Mouse (Mus musculus) urinary bladder, postnatal 14 days (tissue): ENCODE results near the gene Tmem132b.
"Not testable (repeated sequence)": the region's sequence is repeated elsewhere in the genome, so short reads cannot be mapped to it uniquely, and the experiment has no call there.

ENCODE experiments used
- DNase-seq: peaks from one replicate; pipeline ENCODE4 v3.0.0; 2021; ENCODE audit warnings: low spot score

Tmem132b gene

DNA sequence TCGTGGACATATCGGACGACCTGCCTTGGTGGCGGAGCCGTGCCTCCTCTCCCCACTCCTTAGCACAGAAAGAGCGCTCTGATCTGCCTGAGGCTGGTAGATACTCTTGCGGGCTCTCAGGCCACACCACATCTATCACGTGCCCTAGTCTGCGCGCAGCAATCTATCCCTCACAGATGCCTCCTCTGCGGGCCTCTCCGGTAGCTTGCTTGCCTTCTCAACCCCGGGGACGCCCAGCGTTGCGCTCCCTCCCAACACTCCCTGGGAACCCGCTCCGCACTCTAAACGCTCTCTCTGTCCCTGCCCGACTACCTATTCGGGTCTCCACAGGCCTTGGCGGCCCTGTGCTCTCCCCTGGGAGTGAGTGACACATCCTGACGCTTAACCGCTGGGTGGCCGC is at the start of gene Tmem132b:
Tmem132b (plus strand) TSS at position 141 of the 400 bp plus-strand sequence.
- DNase-seq, result no peak

DNA sequence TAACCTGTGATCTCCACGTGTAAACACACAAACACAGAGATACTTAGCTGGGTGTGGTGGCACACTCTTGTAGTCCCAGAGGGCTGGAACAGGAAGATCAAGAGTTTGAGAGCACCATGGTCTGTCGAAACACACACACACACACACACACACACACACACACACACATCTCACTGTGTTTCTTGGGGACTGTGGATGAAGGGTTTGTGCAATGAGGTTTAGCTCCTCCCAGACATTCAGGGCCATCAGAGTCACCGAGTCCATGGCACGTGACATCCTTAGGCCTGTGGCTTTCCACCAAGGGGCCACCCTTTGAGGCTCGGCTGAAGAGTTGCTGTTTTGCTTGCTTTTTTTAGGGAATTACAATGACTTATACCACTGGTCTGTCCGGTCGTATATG is 49.1 kb upstream of the Tmem132b start:
- DNase-seq, result no peak

DNA sequence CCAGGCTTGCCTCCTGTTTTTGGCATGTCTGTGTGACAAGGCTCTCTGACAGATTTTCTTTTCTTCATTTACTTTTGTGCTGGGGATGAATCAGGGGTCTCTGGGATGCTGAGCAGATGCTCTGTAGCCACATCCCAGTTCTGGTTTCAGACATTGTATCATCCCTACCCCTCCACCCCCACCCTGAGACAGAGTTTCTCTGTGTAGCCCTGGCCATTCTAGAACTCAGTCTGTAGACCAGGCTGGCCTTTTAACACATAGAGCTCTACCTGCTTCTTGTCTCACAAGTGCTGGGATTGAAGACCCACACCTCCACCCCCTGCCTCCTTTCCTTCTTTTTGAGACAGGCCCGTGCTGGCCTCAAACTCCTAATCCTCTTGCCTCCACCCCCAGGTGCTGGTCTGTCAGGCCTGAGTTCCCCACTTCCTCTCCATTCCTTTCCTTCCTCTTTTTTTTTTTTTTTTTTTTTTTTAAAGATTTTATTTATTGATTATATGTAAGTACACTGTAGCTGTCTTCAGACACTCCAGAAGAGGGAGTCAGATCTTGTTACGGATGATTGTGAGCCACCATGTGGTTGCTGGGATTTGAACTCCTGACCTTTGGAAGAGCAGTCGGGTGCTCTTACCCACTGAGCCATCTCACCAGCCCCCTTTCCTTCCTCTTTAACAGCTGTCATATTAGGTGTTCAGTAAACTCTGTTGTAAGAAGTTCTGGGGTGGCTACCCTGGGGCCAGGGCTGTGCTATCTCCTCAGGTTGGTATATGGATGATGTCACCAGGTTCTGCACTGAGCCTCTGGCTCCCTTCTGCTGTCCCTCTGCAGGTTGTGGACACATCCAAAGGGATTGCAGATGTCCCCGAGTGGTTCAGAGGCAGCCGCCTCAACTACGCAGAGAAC is 47.6 kb upstream of the Tmem132b start:
- no peak for DNase-seq

DNA sequence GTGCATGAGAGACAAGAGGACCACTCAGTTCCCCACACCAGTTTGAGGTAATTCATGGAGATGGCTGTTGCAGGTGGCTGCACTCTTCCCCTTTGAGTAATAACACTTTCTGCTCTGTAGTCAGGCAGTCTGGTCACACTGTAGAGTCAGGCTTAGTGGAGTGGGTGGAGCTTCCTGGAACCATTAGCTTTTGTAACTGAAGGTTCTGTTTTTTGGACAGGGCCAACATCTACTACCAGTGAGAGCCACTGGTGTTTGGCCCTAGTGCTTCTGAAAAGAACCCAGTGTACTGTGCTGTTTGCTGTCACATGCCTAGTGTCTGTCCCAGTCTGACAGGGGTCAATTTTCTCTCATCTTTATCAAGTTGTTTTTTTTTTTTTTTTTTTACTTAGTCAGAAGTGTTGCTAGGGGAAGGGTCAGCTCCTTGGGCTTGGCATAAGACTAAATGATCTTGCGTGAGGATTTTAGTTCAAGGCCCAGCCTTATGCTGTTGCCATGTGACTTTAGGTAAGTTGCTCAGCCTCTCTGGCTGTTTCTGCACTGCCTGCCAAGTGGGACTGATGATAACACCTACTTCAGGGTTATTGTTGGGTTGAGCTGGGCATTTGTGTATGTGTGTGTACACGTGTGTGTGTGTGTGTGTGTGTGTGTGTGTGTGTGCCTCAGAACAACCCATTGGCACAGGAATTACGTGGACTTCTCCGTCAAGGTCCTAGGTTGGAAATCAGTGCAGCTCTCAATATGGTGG is 46.4 kb upstream of the Tmem132b start:
- no peak for DNase-seq

- DNase-seq, result no peak
Measured at GRCm38 (mm10) chr5:125486088-125486487, 45.5 kb upstream of the Tmem132b start.

- DNase-seq, result no peak
Measured at GRCm38 (mm10) chr5:125487375-125488115, 44.0 kb upstream of the Tmem132b start.

DNA sequence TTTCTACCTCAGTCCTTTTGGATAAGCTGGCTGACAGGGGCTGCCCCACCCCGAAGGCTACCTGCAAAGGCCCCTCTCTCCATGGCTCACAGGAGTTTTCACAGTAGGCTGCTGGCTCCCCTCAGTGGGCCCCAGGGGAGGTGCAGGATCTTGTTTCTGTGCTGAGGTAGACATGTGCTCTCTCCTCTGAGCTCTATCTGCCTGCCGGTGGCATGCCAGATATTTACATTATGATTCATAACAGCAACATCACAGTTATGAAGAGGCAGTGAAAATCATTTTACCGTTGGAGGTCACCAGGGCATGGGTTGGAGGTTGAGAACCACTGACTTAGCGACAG is 43.5 kb upstream of the Tmem132b start:
- DNase-seq, result peak; percentile 40

DNA sequence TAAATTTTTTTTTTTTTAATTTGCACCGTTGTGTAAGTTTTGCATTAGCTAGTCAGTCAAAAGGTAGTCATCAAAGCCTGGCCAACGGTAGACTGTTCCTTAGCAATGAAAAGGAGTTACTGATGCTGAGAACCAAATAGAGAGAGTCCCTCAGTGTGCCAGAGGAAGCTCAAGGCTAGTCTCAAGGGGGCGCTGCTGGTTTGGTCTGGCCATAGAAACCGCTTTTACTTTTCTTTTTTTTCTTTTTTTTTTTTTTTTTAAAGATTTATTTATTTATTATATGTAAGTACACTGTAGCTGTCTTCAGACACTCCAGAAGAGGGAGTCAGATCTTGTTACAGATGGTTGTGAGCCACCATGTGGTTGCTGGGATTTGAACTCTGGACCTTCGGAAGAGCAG is 42.6 kb upstream of the Tmem132b start:
- DNase-seq, result not testable (repeated sequence)

DNA sequence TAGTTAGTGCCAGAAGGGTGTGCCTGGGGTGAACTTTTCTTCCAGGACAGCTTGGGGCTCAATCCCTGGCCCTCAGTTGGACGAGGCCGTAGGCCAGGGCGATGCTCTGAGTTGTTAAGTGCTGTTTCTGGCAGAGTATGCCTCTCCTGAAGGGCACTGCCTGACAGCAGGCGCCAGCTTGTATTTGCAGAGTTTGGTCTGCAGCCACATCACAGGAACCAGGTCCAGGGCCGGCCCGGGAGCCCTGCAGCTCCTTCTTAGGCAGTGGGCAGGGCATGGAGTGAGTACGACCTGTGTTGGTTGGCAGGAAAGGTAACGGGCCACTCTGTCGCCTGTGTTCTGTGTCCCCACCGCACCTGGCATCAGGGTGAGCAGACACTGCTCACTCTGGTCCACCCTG is 40.5 kb upstream of the Tmem132b start:
- DNase-seq, result no peak

DNA sequence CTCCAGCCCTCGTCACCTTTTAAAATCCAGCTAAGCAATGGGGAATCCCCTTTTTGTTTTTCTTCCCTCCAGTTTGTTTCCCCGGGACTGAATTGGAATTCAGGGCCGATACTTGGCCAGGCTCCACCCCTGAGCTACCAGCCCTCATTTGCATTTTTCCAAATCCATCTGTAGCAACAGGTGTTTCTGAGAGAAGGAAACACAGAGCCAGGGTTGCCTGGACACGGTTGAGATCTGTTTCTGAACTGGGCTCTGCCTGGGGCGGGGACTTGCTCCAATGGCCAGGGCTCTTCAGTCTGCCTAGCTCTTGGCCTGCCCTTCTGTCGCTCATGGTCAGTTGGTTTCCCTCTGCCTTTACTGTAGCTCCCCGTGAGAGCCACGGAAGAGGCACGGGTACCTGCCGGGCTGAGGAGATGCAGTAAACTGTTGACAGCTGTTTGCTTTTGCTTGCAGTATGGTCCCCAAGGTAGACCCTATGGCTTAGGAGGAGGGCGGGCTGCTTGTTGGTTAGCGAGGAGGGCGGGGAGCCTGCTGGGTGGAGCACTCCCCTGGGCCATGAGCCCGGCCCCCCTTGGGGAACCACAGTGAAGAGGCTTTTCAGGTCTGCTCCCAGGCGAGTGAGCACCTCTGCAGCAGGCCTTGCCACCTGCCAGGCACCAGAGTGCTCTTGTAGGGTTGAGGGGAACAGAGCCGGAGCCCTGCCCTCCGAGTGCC is 39.0 kb upstream of the Tmem132b start:
- DNase-seq, result no peak

DNA sequence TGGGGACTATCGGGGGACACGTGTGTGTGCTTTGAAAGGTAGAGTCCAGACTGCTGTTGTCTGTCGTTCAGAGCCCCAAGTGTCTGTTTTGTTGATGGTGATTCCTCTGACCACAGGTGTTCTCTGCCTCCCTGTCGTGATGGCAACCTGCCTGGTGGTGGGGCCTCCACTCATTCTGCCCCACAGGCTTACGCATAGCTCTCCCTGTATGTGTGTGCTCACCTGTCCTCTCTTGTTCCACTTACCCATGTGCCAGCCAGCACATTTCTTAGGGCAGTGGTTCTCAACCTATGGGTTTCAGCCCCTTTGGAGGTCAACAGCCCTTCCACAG is 38.5 kb upstream of the Tmem132b start:
- no peak for DNase-seq

DNA sequence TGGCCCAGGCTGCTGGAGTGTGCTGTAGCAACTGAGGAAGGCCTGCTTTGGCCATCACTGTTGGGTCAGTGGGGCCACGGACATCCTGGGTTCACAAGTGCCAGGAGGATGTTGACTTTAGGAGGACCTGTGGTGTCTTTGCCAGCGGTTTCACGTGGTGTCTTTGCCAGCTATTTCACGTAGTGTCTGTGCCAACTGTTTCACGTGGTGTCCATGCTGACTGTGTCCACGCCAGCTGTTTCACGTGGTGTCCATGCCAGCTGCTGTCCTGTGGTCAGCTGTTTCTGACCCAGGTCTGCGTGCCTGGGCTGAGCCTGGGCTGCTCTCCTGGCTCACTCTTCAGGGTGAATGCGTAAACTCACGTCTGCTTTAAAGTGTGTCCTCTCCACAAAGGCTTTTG is 35.9 kb upstream of the Tmem132b start:
- DNase-seq, result no peak

- peak; percentile 48 for DNase-seq
Measured at GRCm38 (mm10) chr5:125497821-125498600, 33.6 kb upstream of the Tmem132b start.

GRCm38 (mm10) chr5:125501505-125501904 is 30.1 kb upstream of the Tmem132b start:
- no peak for DNase-seq

- DNase-seq, result no peak
Measured at GRCm38 (mm10) chr5:125502186-125502585, 29.4 kb upstream of the Tmem132b start.

GRCm38 (mm10) chr5:125503628-125504027 is 27.9 kb upstream of the Tmem132b start:
- no peak for DNase-seq

GRCm38 (mm10) chr5:125504692-125505091 is 26.9 kb upstream of the Tmem132b start:
- no peak for DNase-seq

- DNase-seq, result no peak
Measured at GRCm38 (mm10) chr5:125505968-125506367, 25.6 kb upstream of the Tmem132b start.

DNA sequence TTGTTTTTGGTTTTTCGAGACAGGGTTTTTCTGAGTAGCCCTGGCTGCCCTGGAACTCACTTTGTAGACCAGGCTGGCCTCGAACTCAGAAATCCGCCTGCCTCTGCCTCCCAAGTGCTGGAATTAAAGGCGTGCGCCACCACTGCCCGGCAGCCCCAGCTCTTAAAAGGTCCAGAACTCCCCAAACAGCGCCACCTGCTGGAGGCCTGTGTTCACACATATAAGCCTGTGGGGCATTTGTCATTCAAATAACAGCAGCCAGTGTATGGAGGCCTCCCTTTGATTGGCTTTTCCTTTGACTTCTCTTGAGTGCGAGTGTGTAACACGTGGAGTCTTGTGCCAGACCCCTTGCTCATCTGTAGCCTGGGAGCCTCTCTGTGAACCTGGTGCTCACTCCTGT is 24.0 kb upstream of the Tmem132b start:
- DNase-seq, result no peak

DNA sequence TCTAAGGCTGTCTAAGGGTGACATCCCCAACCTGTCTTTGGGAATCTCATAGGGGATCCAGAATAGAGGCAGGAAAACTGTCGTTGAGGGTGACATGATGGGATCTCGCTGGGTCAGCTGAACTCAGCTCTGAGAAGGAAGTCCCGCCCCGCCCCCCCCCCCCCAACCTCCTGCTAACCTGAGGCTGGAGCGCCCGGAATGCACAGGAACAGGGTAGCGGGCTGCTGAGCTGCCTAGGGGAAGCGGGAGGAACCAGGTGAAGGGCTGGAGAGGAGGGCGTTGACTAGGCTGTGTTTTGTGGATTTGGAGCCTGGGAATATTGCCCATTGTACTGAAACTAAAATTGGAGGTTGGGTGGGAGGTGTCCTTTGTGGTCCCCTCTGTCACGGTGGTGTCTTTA is 23.6 kb upstream of the Tmem132b start:
- DNase-seq, result no peak

- DNase-seq, result peak; percentile 53
Measured at GRCm38 (mm10) chr5:125509541-125509940, 22.0 kb upstream of the Tmem132b start.
